Comparison of ENCODE assay signal across 8 mouse cellular contexts in the genomic region with DNA sequence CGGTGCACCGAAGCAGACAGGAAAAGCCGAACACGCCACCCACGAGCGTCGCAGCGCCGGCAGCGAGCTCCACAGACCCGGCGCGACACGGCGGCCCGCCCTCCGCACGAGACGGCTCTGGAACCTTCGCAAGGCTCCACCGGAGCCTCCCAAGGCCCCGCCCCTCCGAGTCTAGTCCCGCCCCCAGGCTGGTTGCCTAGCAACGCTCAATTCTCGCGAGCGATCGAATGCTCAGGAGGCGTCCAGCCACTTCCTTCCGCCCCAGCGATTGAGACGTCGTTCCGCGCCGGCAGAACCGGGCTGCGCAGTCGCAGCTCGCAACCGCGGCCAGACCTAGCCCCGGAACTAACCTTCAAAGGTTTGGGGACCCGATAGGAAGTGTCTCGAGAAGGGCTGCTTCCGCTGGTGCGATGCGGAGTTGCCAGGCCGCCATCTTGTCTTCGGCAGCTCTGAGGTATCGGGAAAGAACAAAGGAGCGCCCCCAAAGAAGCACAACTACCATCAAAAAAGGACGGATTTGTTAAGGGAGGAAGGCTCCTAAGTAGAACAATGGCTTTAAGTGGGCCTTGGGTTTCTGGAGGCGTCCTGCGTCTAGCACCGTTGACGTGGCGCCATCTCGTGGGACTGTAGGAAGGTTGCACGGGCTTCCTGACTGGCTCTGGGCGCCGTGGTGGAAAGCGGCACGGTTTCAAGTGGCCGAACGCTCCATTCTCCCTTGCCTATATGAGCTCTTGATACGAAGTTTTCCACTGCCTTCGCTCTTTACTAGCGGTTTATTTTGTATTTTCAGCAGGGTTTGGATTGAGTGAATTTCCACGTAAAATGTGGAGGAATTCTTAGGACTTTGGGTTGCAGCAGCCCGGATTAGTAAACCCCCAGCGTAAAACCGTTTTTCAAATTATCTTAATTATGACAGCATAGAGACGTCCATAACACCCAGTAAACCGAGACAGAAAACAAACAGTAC. TPM values are rescaled to one million over a fixed set of nuclear protein-coding genes. Genes with fewer than 3 reads are reported as not detected.
A peak's percentile ranks its signal among the peaks of the same experiment; 100 is the strongest.
DNase-seq lines count a peak whose midpoint lies in the region; ATAC-seq and TF ChIP-seq lines count a peak whose summit lies in the region.

A gene (minus strand): TSS at position 173 of the 967 bp plus-strand sequence.

- H3K27me3 ChIP-seq in embryonic facial prominence, embryonic 13.5 days = no peaks in the 10 kb centered on the region
- H3K27me3 ChIP-seq in kidney, adult 2 months (replicated peaks; ENCODE audit: control insufficient read depth, insufficient read depth, low read length) = no peaks in the 10 kb centered on the region
- no peaks in the 10 kb centered on the region for H3K27me3 ChIP-seq in limb, embryonic 12.5 days
- no peaks in the 10 kb centered on the region for H3K27me3 ChIP-seq in midbrain, embryonic 15.5 days (replicated peaks)
- no peaks in the 10 kb centered on the region for H3K27me3 ChIP-seq in spleen, adult 2 months (ENCODE audit: control insufficient read depth, insufficient read depth, low read length)

- peak; percentile 100 for DNase-seq in 3134 (ENCODE audit: extremely low read depth, insufficient read length, low spot score)
- DNase-seq in adrenal gland, postnatal 36 days = peak; percentile 99 to 100
- peak; percentile 100 for DNase-seq in heart, adult 18-20 months
- peak; percentile 100 for DNase-seq in kidney, adult 2 months
- peak; percentile 99 to 100 for DNase-seq in spleen, adult 2 months (ENCODE audit: low read depth in 1 of 2, low spot score in 2 of 2)

- H3K9me3 ChIP-seq in embryonic facial prominence, embryonic 13.5 days = no peaks in the 10 kb centered on the region
- H3K9me3 ChIP-seq in limb, embryonic 12.5 days = no peaks in the 10 kb centered on the region
- no peaks in the 10 kb centered on the region for H3K9me3 ChIP-seq in midbrain, embryonic 15.5 days

- peaks cover 17% of the 10 kb centered on the region for H3K4me1 ChIP-seq in embryonic facial prominence, embryonic 13.5 days
- H3K4me1 ChIP-seq in kidney, adult 2 months (ENCODE audit: control insufficient read depth, insufficient read depth, low read length) = no peaks in the 10 kb centered on the region; the same call in 1 of the 2 replicates
- peaks cover 10% of the 10 kb centered on the region for H3K4me1 ChIP-seq in limb, embryonic 12.5 days (replicated peaks)
- H3K4me1 ChIP-seq in midbrain, embryonic 15.5 days = peaks cover 27% of the 10 kb centered on the region
- H3K4me1 ChIP-seq in spleen, adult 2 months (ENCODE audit: control insufficient read depth, insufficient read depth, insufficient read length) = no peaks in the 10 kb centered on the region; the same call in 1 of the 2 replicates

- TF ChIP-seq POLR2A in kidney, adult 2 months (IDR thresholded peaks at IDR 0.05; ENCODE audit: low read depth, low read length) = peak; percentile 68
- TF ChIP-seq POLR2A in spleen, adult 2 months (IDR thresholded peaks at IDR 0.05; ENCODE audit: low read depth, low read length) = peak; percentile 81

- TF ChIP-seq CTCF in kidney, adult 2 months (conservative IDR thresholded peaks at IDR 0.05; ENCODE audit: insufficient read depth, insufficient read length, low read depth, low read length) = peak; percentile 81
- peak; percentile 74; the same call in 1 of the 2 replicates for TF ChIP-seq CTCF in spleen, adult 2 months (IDR thresholded peaks at IDR 0.05; ENCODE audit: extremely low read depth, insufficient read depth, insufficient read length, insufficient replicate concordance)

- peak within 1 kb of the TSS; percentile 74 for H3K4me2 ChIP-seq in embryonic facial prominence, embryonic 13.5 days
- H3K4me2 ChIP-seq in limb, embryonic 12.5 days = peak within 1 kb of the TSS; percentile 68
- peak within 1 kb of the TSS; percentile 75 for H3K4me2 ChIP-seq in midbrain, embryonic 15.5 days

- peak within 1 kb of the TSS; percentile 67 for H3K4me3 ChIP-seq in embryonic facial prominence, embryonic 13.5 days
- H3K4me3 ChIP-seq in kidney, adult 2 months (ENCODE audit: insufficient read depth, low read depth, low read length) = peak within 1 kb of the TSS; percentile 86
- peak within 1 kb of the TSS; percentile 87 for H3K4me3 ChIP-seq in limb, embryonic 12.5 days (replicated peaks)
- H3K4me3 ChIP-seq in midbrain, embryonic 15.5 days = peak within 1 kb of the TSS; percentile 70
- peak within 1 kb of the TSS; percentile 84 for H3K4me3 ChIP-seq in spleen, adult 2 months (ENCODE audit: extremely low read depth, insufficient read depth, insufficient read length)

- ATAC-seq in embryonic facial prominence, embryonic 13.5 days (ENCODE audit: insufficient number of reproducible peaks, insufficient read depth, low FRiP score, low TSS enrichment, low read depth) = peak; percentile 98
- ATAC-seq in limb, embryonic 12.5 days (ENCODE audit: insufficient number of reproducible peaks, insufficient read depth, low FRiP score, low TSS enrichment, low read depth) = peak; percentile 99
- peak; percentile 98 for ATAC-seq in midbrain, embryonic 15.5 days (replicated peaks)

- peaks cover under 1% of the 10 kb centered on the region for H3K36me3 ChIP-seq in embryonic facial prominence, embryonic 13.5 days
- H3K36me3 ChIP-seq in kidney, adult 2 months (ENCODE audit: control insufficient read depth, insufficient read depth, low read length) = no peaks in the 10 kb centered on the region
- peaks cover under 1% of the 10 kb centered on the region; the same call in 1 of the 2 replicates for H3K36me3 ChIP-seq in limb, embryonic 12.5 days
- no peaks in the 10 kb centered on the region for H3K36me3 ChIP-seq in midbrain, embryonic 15.5 days (replicated peaks)
- H3K36me3 ChIP-seq in spleen, adult 2 months (ENCODE audit: control insufficient read depth, insufficient read depth, low read length) = no peaks in the 10 kb centered on the region

- H3K27ac ChIP-seq in embryonic facial prominence, embryonic 13.5 days = peak within 1 kb of the TSS; percentile 99
- peak within 1 kb of the TSS; percentile 99 for H3K27ac ChIP-seq in kidney, adult 2 months (ENCODE audit: insufficient read depth, low read depth, low read length)
- peak within 1 kb of the TSS; percentile 98 for H3K27ac ChIP-seq in limb, embryonic 12.5 days
- peak within 1 kb of the TSS; percentile 99 for H3K27ac ChIP-seq in midbrain, embryonic 15.5 days
- peak within 1 kb of the TSS; percentile 98 for H3K27ac ChIP-seq in spleen, adult 2 months (ENCODE audit: insufficient read depth, low read length)

- H3K9ac ChIP-seq in embryonic facial prominence, embryonic 13.5 days = peak within 1 kb of the TSS; percentile 94
- peak within 1 kb of the TSS; percentile 93 for H3K9ac ChIP-seq in limb, embryonic 12.5 days (replicated peaks)
- H3K9ac ChIP-seq in midbrain, embryonic 15.5 days = peak within 1 kb of the TSS; percentile 83

- WGBS in embryonic facial prominence, embryonic 13.5 days = under 1% methylated on average over 73 of the region's 76 CpGs
- under 1% methylated on average over 76 of the region's 76 CpGs for WGBS in kidney, adult 2 months
- WGBS in limb, embryonic 12.5 days = under 1% methylated on average over 76 of the region's 76 CpGs
- WGBS in midbrain, embryonic 15.5 days = under 1% methylated on average over 69 of the region's 76 CpGs
- WGBS in spleen, adult 2 months = under 1% methylated on average over 76 of the region's 76 CpGs

RNA-seq across cellular contexts. Expression of the gene that starts here (rescaled TPM):
- total RNA-seq in adrenal gland, postnatal 36 days (2021) = 100 to 1,000 TPM in 1 of 2 experiments, 10 to 100 TPM in 1; 89.7 to 126 TPM
- 223 and 260 TPM in 2 replicates for polyA plus RNA-seq in embryonic facial prominence, embryonic 13.5 days (2015; fragmentation: Nextera tagmentation; extraction: Ambion mirVana)
- total RNA-seq in heart, adult 18-20 months (2021) = 100 to 1,000 TPM in 1 of 2 experiments, 10 to 100 TPM in 1; 80.1 to 105 TPM
- 5.6 and 8.1 TPM in 2 replicates for polyA plus RNA-seq in kidney, adult 2 months (2012; rRNA removed)
- 246 and 254 TPM in 2 replicates for polyA plus RNA-seq in limb, embryonic 12.5 days (2016; fragmentation: Nextera tagmentation; extraction: Ambion mirVana)
- 242 and 256 TPM in 2 replicates for polyA plus RNA-seq in midbrain, embryonic 15.5 days (2015; fragmentation: Nextera tagmentation; extraction: Ambion mirVana)
- polyA plus RNA-seq in spleen, adult 2 months (2012; rRNA removed) = 6.0 TPM in 2 replicates

Comparison
In these comparisons a context has a peak if more than half of its experiments do, and no peak if none do; other contexts are left out.
1. Peak in every context shown above with its lines: DNase-seq, ATAC-seq, H3K4me3 ChIP-seq and H3K27ac ChIP-seq.
2. RNA of the gene that starts here (polyA plus RNA-seq): 242 to 256 TPM in midbrain, embryonic 15.5 days, 246 to 254 TPM in limb, embryonic 12.5 days and 223 to 260 TPM in embryonic facial prominence, embryonic 13.5 days; 5.6 to 8.1 TPM in kidney, adult 2 months and 6.0 TPM in spleen, adult 2 months; every median in the first group is over 10 times any median in the second.